Mouse (Mus musculus) G1E (cell line): Measurements from ENCODE around the gene Haus5.

Experiments used
- CTCF ChIP-seq: IDR thresholded peaks from 2 replicates; pipeline ENCODE4 v1.5.1; 2012; ENCODE audit warnings: low read depth, low read length, inconsistent platforms, mixed read lengths
- POLR2AphosphoS5 ChIP-seq: IDR thresholded peaks from 2 replicates; pipeline ENCODE4 v1.6.1; 2012; ENCODE audit warnings: low read depth, low read length, inconsistent platforms; ENCODE audit not compliant: insufficient replicate concordance

DNA sequence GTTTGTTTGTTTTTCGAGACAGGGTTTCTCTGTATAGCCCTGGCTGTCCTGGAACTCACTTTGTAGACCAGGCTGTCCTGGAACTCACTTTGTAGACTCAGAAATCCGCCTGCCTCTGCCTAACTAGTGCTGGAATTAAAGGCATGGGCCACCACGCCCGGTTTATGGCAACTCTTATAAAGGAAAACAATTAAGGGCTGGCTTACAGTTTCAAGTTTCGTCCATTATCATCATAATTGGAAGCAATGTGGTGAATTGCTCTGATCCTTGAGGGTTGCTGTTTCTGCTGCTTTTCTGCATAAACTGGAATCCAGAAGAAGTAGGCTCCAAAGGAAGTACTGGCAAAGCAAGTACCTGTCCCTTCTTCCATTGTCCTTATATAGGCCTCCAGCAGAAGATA lies 38.1 kb downstream of the Haus5 start:
- TF ChIP-seq CTCF (no peak), POLR2AphosphoS5 (no peak)
